Comparison of ENCODE assay signal across 12 mouse cellular contexts in the genomic region with DNA sequence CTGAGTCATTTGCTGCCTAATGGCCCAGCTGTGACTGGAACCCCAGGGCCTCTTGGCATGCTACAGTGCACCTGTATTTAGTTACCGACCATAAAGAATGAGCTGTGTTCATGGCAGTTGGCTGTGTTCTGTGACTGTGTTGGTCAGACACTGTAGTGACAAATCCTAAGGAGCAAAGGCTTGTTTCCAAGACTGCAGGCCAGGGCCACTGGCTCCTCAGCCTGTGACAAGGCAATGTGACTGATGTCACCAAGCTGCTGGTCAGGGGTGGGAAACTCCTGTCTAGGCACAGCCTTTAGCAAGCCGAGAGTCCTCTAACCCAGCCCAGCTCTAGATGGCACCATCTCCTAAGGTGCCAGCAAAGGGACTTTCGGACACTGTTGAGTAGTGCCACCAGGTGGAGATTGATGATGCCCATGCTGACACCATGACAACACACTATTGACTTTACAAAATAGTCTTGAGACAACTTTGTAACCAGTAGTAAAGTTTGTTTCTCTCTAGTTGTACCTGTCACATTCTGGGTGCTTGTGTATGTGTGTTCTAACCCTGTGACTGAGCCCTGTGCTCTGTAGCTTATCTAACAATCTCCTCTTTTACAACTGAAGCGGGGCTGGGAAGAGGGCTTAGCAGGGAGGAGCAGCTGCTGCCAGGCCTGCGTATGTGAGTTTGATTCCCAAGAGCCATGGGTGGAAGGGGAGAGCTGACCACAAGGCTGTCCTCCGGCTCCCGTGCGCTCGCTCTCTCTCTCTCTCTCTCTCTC. TPM values are rescaled to one million over a fixed set of nuclear protein-coding genes. Genes with fewer than 3 reads are reported as not detected.
DNase-seq lines count a peak whose midpoint lies in the region; ATAC-seq and TF ChIP-seq lines count a peak whose summit lies in the region.
"Had no signal": no experiment of that assay in that cellular context is flagged by ENCODE, and none has a peak within 500 bp of the region (broad histone marks: within the 10 kb centered on the region; RNA-seq: fewer than 3 reads in every experiment).

No protein-coding gene starts in this region.

- H3K27me3 ChIP-seq in lung, embryonic 16.5 days (ENCODE audit: control insufficient read depth, insufficient read depth, low read depth, low read length): no peaks in the 10 kb centered on the region
- no peaks in the 10 kb centered on the region for H3K27me3 ChIP-seq in forebrain, embryonic 12.5 days
- H3K27me3 ChIP-seq: heart, embryonic 13.5 days had no signal

- H3K9me3 ChIP-seq in lung, embryonic 16.5 days (ENCODE audit: control insufficient read depth, low read length): no peaks in the 10 kb centered on the region
- no peaks in the 10 kb centered on the region for H3K9me3 ChIP-seq in forebrain, embryonic 12.5 days
- H3K9me3 ChIP-seq: heart, embryonic 13.5 days had no signal

- H3K36me3 ChIP-seq in lung, embryonic 16.5 days (ENCODE audit: control insufficient read depth, insufficient read depth, low read length): peaks cover 12% of the 10 kb centered on the region; the same call in 1 of the 2 replicates
- H3K36me3 ChIP-seq in forebrain, embryonic 12.5 days (replicated peaks): peaks cover 54% of the 10 kb centered on the region

- ATAC-seq in granulocyte monocyte progenitor cell, adult 5-6 weeks (replicated peaks; ENCODE audit: poor library complexity, severe bottlenecking): peak; percentile 86
- peak; percentile 41; the same call in 1 of the 2 replicates for ATAC-seq in lung, embryonic 16.5 days (ENCODE audit: low read depth)
- no peak for ATAC-seq in forebrain, embryonic 12.5 days (ENCODE audit: low FRiP score)

- no peaks in the 10 kb centered on the region for H3K4me1 ChIP-seq in lung, embryonic 16.5 days (replicated peaks; ENCODE audit: control insufficient read depth, insufficient read depth, low read length)
- H3K4me1 ChIP-seq in forebrain, embryonic 12.5 days: no peaks in the 10 kb centered on the region
- H3K4me1 ChIP-seq: heart, embryonic 13.5 days had no signal

- WGBS in lung, embryonic 16.5 days: 85% methylated on average over 9 of the region's 9 CpGs
- WGBS in forebrain, embryonic 12.5 days: 90% methylated on average over 9 of the region's 9 CpGs

- no peak overlapping the region for H3K4me3 ChIP-seq in gastrocnemius, adult 2 months
- no peak overlapping the region for H3K4me3 ChIP-seq in lung, embryonic 16.5 days (ENCODE audit: low read length)
- H3K4me3 ChIP-seq in forebrain, embryonic 12.5 days (replicated peaks): no peak overlapping the region
- H3K4me3 ChIP-seq: erythroblast, embryonic 14.5 days; heart, embryonic 13.5 days had no signal

- peak; percentile 21 for DNase-seq in gastrocnemius, adult 2 months
- DNase-seq in gastrocnemius, adult 8-10 months (ENCODE audit: low spot score in 2 of 2): no peak
- DNase-seq in 416B (ENCODE audit: low read depth): peak; percentile 54
- DNase-seq in ovary, adult 18-20 months (ENCODE audit: low spot score): no peak
- no peak for DNase-seq in Muller cell, postnatal 12 days (ENCODE audit: inconsistent ontology term)
- DNase-seq: midbrain, embryonic 14.5 days had no signal

- H3K27ac ChIP-seq in gastrocnemius, adult 2 months: no peak overlapping the region
- H3K27ac ChIP-seq in lung, embryonic 16.5 days (ENCODE audit: low read length): no peak overlapping the region
- no peak overlapping the region for H3K27ac ChIP-seq in forebrain, embryonic 12.5 days
- H3K27ac ChIP-seq: heart, embryonic 13.5 days had no signal

- TF ChIP-seq CTCF in gastrocnemius, adult 2 months (IDR thresholded peaks at IDR 0.05): peak; percentile 25; the same call in 1 of the 2 replicates

- H3K4me2 ChIP-seq in lung, embryonic 16.5 days (ENCODE audit: low read depth, low read length): no peak overlapping the region
- no peak overlapping the region for H3K4me2 ChIP-seq in forebrain, embryonic 12.5 days
- H3K4me2 ChIP-seq: heart, embryonic 13.5 days had no signal

- intact Hi-C loops in gastrocnemius, adult 2 months (cut with DNase I): no loop called here

- H3K9ac ChIP-seq in lung, embryonic 16.5 days (ENCODE audit: low read length): no peak overlapping the region
- no peak overlapping the region for H3K9ac ChIP-seq in forebrain, embryonic 12.5 days
- H3K9ac ChIP-seq: heart, embryonic 13.5 days had no signal

RNA-seq across cellular contexts. Expression of gene Hcar2, which starts 44.6 kb away (rescaled TPM):
- total RNA-seq in gastrocnemius, adult 2 months (2021): not detected
- total RNA-seq in gastrocnemius, adult 8-10 months (2022): under 1 TPM in 2 of 4 experiments, not detected in 2; 0.13 to 0.25 TPM
- total RNA-seq in granulocyte monocyte progenitor cell, adult 5-6 weeks (2014; fragmentation: Nextera tagmentation): not detected in 2 replicates
- 2.7 and 5.4 TPM in 2 replicates for total RNA-seq in granulocyte monocyte progenitor cell, adult 5-6 weeks (2017)
- 0.30 and 0.49 TPM in 2 replicates for polyA plus RNA-seq in lung, embryonic 16.5 days (2015; fragmentation: Nextera tagmentation; extraction: Ambion mirVana)
- not detected in 2 replicates for polyA plus RNA-seq in forebrain, embryonic 12.5 days (2016; fragmentation: Nextera tagmentation; extraction: Ambion mirVana)
- total RNA-seq: left cerebral cortex, postnatal 25 days had no signal
- polyA plus RNA-seq: erythroblast, embryonic 14.5 days had no signal

RNA-seq across cellular contexts. Expression of gene Hcar1, which starts 59.1 kb away (rescaled TPM):
- total RNA-seq in gastrocnemius, adult 2 months (2021): under 1 TPM; 0.08 to 0.17 TPM
- under 1 TPM; 0.12 to 0.72 (median 0.32) TPM for total RNA-seq in gastrocnemius, adult 8-10 months (2022)
- not detected in 2 replicates for total RNA-seq in granulocyte monocyte progenitor cell, adult 5-6 weeks (2014; fragmentation: Nextera tagmentation)
- total RNA-seq in granulocyte monocyte progenitor cell, adult 5-6 weeks (2017): not detected in 2 replicates
- polyA plus RNA-seq in lung, embryonic 16.5 days (2015; fragmentation: Nextera tagmentation; extraction: Ambion mirVana): 1.2 and 1.4 TPM in 2 replicates
- polyA plus RNA-seq in forebrain, embryonic 12.5 days (2016; fragmentation: Nextera tagmentation; extraction: Ambion mirVana): 0.09 and 0.17 TPM in 2 replicates
- polyA plus RNA-seq: erythroblast, embryonic 14.5 days had no signal

Comparison
In these comparisons a context has a peak if more than half of its experiments do, and no peak if none do; other contexts are left out.
1. DNase-seq: peak in gastrocnemius, adult 2 months (single experiment) and 416B (single experiment); none in gastrocnemius, adult 8-10 months (0 of 2), ovary, adult 18-20 months (single experiment) and Muller cell, postnatal 12 days (single experiment).